ENCODE assay signal across 15 mouse cellular contexts in the genomic region with DNA sequence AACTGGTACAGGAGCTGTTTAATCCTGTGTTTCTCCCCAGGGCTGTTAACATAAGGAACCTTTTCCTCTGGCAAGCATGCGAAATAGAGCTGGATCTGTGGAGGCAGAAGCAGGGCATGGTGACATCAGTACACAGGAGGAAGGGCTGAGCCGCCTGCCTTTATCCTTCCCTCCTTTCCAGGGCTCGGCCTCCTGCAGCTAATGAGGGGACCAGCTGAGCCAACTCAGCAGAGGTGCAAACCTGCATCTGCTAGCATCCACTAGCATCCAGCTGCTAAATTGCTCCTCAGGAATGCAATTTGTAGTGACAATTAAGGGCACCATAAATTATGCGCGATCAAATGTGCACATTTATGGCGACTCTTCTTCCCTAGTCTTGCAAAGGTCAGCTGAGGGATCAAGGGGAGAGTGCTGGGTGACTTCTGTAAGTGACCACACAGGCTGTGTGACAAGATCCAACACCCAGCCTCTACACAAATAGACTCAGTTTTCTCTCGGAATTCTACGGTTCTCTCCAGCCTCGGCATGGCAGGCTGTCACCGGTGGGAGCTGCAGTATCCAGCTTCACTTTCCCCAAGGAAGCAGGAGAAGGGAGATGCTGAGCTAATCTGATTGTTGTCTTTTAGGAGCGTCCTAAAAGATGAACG.
DNase-seq lines count a peak whose midpoint lies in the region; ATAC-seq and TF ChIP-seq lines count a peak whose summit lies in the region.
"Had no signal": no experiment of that assay in that cellular context is flagged by ENCODE, and none has a peak within 500 bp of the region (broad histone marks: within the 10 kb centered on the region; RNA-seq: fewer than 3 reads in every experiment).

No protein-coding gene starts in this region.

- peaks cover 31% of the 10 kb centered on the region for H3K36me3 ChIP-seq in kidney, embryonic 16.5 days (ENCODE audit: insufficient read depth, low read length)
- peaks cover 11% of the 10 kb centered on the region for H3K36me3 ChIP-seq in forebrain, embryonic 15.5 days
- H3K36me3 ChIP-seq in heart, embryonic 12.5 days, result peaks cover 59% of the 10 kb centered on the region

- no peak overlapping the region for H3K9ac ChIP-seq in kidney, embryonic 16.5 days (replicated peaks; ENCODE audit: low read length)
- peak overlapping the region; percentile 19 for H3K9ac ChIP-seq in forebrain, embryonic 15.5 days (replicated peaks)
- no peak overlapping the region for H3K9ac ChIP-seq in heart, embryonic 12.5 days

- H3K4me3 ChIP-seq in kidney, embryonic 16.5 days (ENCODE audit: low read length), result no peak overlapping the region
- H3K4me3 ChIP-seq in forebrain, embryonic 15.5 days, result no peak overlapping the region
- H3K4me3 ChIP-seq in olfactory bulb, adult 2 months (ENCODE audit: insufficient read depth, low read depth, low read length), result no peak overlapping the region
- no peak overlapping the region for H3K4me3 ChIP-seq in heart, embryonic 12.5 days

- TF ChIP-seq POLR2A in olfactory bulb, adult 2 months (IDR thresholded peaks at IDR 0.05; ENCODE audit: insufficient read depth, low read depth, low read length), result no peak

- no peaks in the 10 kb centered on the region for H3K27me3 ChIP-seq in kidney, embryonic 16.5 days (ENCODE audit: insufficient read depth, low read length)
- H3K27me3 ChIP-seq in forebrain, embryonic 15.5 days, result no peaks in the 10 kb centered on the region
- no peaks in the 10 kb centered on the region for H3K27me3 ChIP-seq in heart, embryonic 12.5 days (replicated peaks)

- H3K4me1 ChIP-seq in kidney, embryonic 16.5 days (ENCODE audit: insufficient read depth, low read length), result peaks cover 38% of the 10 kb centered on the region
- H3K4me1 ChIP-seq in forebrain, embryonic 15.5 days, result peaks cover 22% of the 10 kb centered on the region
- peaks cover 25% of the 10 kb centered on the region for H3K4me1 ChIP-seq in olfactory bulb, adult 2 months (ENCODE audit: control insufficient read depth, insufficient read depth, low read length)
- peaks cover 48% of the 10 kb centered on the region for H3K4me1 ChIP-seq in heart, embryonic 12.5 days (replicated peaks)

- peak; percentile 53 for ATAC-seq in kidney, embryonic 16.5 days (ENCODE audit: low FRiP score, low TSS enrichment)
- 0 out of 2 replicates have a peak, but pooled peaks have one; percentile 41 for ATAC-seq in forebrain, embryonic 15.5 days (replicated peaks)
- ATAC-seq in heart, embryonic 12.5 days (ENCODE audit: insufficient number of reproducible peaks, low FRiP score), result no peak

- H3K4me2 ChIP-seq in kidney, embryonic 16.5 days (replicated peaks; ENCODE audit: low read depth, low read length), result no peak overlapping the region
- no peak overlapping the region for H3K4me2 ChIP-seq in forebrain, embryonic 15.5 days (replicated peaks)
- no peak overlapping the region for H3K4me2 ChIP-seq in heart, embryonic 12.5 days

- DNase-seq in kidney, postnatal 25 days, result no peak
- DNase-seq in mesoderm, embryonic 11.5 days (ENCODE audit: low read depth, low spot score), result peak; percentile 71
- no peak for DNase-seq in ovary, postnatal 36 days (ENCODE audit: low spot score)
- DNase-seq in thymus, postnatal 14 days, result no peak
- DNase-seq: adrenal gland, postnatal 10 days; cerebellum, adult 8-10 months; gastrocnemius, postnatal 25 days; heart, postnatal 10 days; liver; thymus, postnatal 25 days had no signal

- H3K9me3 ChIP-seq in kidney, embryonic 16.5 days (ENCODE audit: low read length), result no peaks in the 10 kb centered on the region
- H3K9me3 ChIP-seq in forebrain, embryonic 15.5 days, result no peaks in the 10 kb centered on the region
- no peaks in the 10 kb centered on the region for H3K9me3 ChIP-seq in heart, embryonic 12.5 days (replicated peaks)

- H3K27ac ChIP-seq in kidney, embryonic 16.5 days (ENCODE audit: low read length), result no peak overlapping the region
- peak overlapping the region; percentile 37; the same call in 1 of the 2 replicates for H3K27ac ChIP-seq in forebrain, embryonic 15.5 days (replicated peaks)
- peak overlapping the region; percentile 47; the same call in 1 of the 2 replicates for H3K27ac ChIP-seq in olfactory bulb, adult 2 months (ENCODE audit: insufficient read depth, low read depth, low read length)
- no peak overlapping the region for H3K27ac ChIP-seq in heart, embryonic 12.5 days (ENCODE audit: poor library complexity, severe bottlenecking)
- H3K27ac ChIP-seq: macrophage had no signal

- no peak for TF ChIP-seq CTCF in olfactory bulb, adult 2 months (IDR thresholded peaks at IDR 0.05; ENCODE audit: insufficient read depth, low read depth, low read length)

- WGBS in kidney, embryonic 16.5 days, result 25% methylated on average over 12 of the region's 12 CpGs
- WGBS in forebrain, embryonic 15.5 days, result 16% methylated on average over 12 of the region's 12 CpGs
- WGBS in olfactory bulb, adult 2 months, result 31% methylated on average over 12 of the region's 12 CpGs
- WGBS in heart, embryonic 12.5 days, result 50% methylated on average over 12 of the region's 12 CpGs

Comparison
In these comparisons a context has a peak if more than half of its experiments do, and no peak if none do; other contexts are left out.
1. H3K27ac ChIP-seq: peak in forebrain, embryonic 15.5 days (single experiment) and olfactory bulb, adult 2 months (single experiment); none in kidney, embryonic 16.5 days (single experiment) and heart, embryonic 12.5 days (single experiment).